Mouse (Mus musculus) myocyte (in vitro differentiated cells): ENCODE results near the gene Psmb10. TPM values are rescaled to one million over a fixed set of nuclear protein-coding genes. Genes with fewer than 3 reads are reported as not detected.

Experiments used
- H3K27me3 ChIP-seq: one replicate; pipeline ENCODE4 v1.6.1; 2011; ENCODE audit not compliant: control insufficient read depth, insufficient read depth, insufficient read length
- H3K36me3 ChIP-seq: one replicate; pipeline ENCODE4 v1.6.1; 2011; ENCODE audit not compliant: control insufficient read depth, insufficient read depth
- H3K4me2 ChIP-seq: one replicate; pipeline ENCODE4 v1.6.1; 2011; ENCODE audit warnings: low read depth, control low read depth
- H3K4me3 ChIP-seq: one replicate; pipeline ENCODE4 v1.5.1; 2011; ENCODE audit warnings: mild to moderate bottlenecking, control low read depth, moderate library complexity
- H3K79me2 ChIP-seq: one replicate; pipeline ENCODE4 v1.6.1; 2011; ENCODE audit not compliant: control insufficient read depth, insufficient read depth
- H3ac ChIP-seq: one replicate; pipeline ENCODE4 v1.6.1; 2011; ENCODE audit not compliant: control insufficient read depth, insufficient read length
- CEBPB ChIP-seq: IDR thresholded peaks from 2 replicates; pipeline ENCODE4 v1.6.1; 2011; ENCODE audit warnings: mild to moderate bottlenecking, moderate library complexity; ENCODE audit not compliant: poor library complexity, insufficient read depth, severe bottlenecking
- E2F4 ChIP-seq: IDR thresholded peaks from one replicate; pipeline ENCODE4 v1.6.1; 2011; ENCODE audit warnings: mild to moderate bottlenecking, control low read depth, moderate library complexity; ENCODE audit not compliant: insufficient read depth
- MAX ChIP-seq: IDR thresholded peaks from one replicate; pipeline ENCODE4 v1.6.1; 2011; ENCODE audit warnings: low read depth, mild to moderate bottlenecking, control low read depth
- MYOD1 ChIP-seq, 3 experiments: IDR thresholded peaks; one replicate each; pipeline ENCODE4 v1.6.1; 2011; ENCODE audit warnings: control low read depth in 2 of 3, low read depth in 2 of 3, mild to moderate bottlenecking in 2 of 3, moderate library complexity in 1 of 3; ENCODE audit not compliant: insufficient read length in 2 of 3, control insufficient read depth in 1 of 3
- MYOG ChIP-seq, 3 experiments: IDR thresholded peaks; one replicate each; pipeline ENCODE4 v1.6.1; 2011; ENCODE audit warnings: control low read depth in 2 of 3, low read depth in 2 of 3, mild to moderate bottlenecking in 2 of 3; ENCODE audit not compliant: insufficient read length in 2 of 3, control insufficient read depth in 1 of 3, insufficient read depth in 1 of 3
- POLR2A ChIP-seq: IDR thresholded peaks from one replicate; pipeline ENCODE4 v1.6.1; 2011; ENCODE audit warnings: low read depth, mild to moderate bottlenecking, control low read depth, moderate library complexity; ENCODE audit not compliant: insufficient read length
- POLR2AphosphoS2 ChIP-seq: IDR thresholded peaks from one replicate; pipeline ENCODE4 v1.6.1; 2011; ENCODE audit warnings: low read depth, control low read depth; ENCODE audit not compliant: insufficient read length
- REST ChIP-seq: IDR thresholded peaks from one replicate; pipeline ENCODE4 v1.6.1; 2011; ENCODE audit warnings: mild to moderate bottlenecking, control low read depth, moderate library complexity; ENCODE audit not compliant: insufficient read depth, insufficient read length
- SRF ChIP-seq: IDR thresholded peaks from one replicate; pipeline ENCODE4 v1.6.1; 2011; ENCODE audit warnings: low read depth; ENCODE audit not compliant: control insufficient read depth, insufficient read length
- TCF12 ChIP-seq: IDR thresholded peaks from one replicate; pipeline ENCODE4 v1.6.1; 2011; ENCODE audit warnings: mild to moderate bottlenecking, control low read depth; ENCODE audit not compliant: poor library complexity, insufficient read depth, severe bottlenecking
- TCF3 ChIP-seq: IDR thresholded peaks from one replicate; pipeline ENCODE4 v1.6.1; 2011; ENCODE audit warnings: low read depth, control low read depth; ENCODE audit not compliant: insufficient read length
- USF1 ChIP-seq: IDR thresholded peaks from one replicate; pipeline ENCODE4 v1.6.1; 2011; ENCODE audit warnings: low read depth, mild to moderate bottlenecking, control low read depth, moderate library complexity
- polyA plus RNA-seq: library from polyadenylated mRNA; unstranded; fragments of >200 nt; fragmentation: generic; extraction: Trizol; gene quantifications from one replicate; pipeline ENCODE4 v1.2.1, GENCODE M21; 2012; ENCODE audit warnings: missing spikeins

Gene Psmb10
- polyA plus RNA-seq, 1 experiment: 60.0 TPM

DNA sequence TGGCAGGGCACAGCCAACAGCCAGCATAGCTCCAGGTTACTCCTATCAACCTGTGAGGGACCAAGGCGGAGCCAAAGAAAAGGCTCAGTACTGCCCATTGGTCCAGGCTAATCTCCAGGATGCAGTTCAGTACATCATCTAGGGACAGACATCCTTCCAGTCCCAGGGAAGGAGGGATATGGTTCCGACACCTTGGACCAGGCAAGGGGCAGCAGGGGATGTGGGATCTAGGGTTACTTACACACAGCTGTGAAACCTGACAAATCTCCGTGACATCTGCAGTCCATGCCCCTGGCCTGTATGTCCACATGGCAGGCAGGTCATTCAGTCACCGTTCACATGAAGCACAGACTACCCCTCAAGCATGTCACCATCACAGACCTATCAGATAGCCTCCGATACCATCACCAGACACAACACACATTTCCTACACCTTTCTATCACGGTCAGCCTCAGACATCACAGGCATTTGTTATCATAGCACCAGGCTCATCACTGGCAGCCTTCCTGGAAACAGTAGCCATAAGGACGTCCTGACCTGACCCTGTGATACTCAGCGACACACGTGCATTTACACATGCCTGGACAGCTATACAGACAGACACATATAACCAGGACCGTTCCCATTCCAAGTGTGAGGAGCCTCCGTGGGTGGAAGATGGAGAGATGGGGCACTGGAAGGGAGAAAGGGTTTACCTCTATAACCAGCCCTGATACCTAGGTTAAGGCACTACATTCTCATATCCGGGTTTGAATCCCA is 26.4 kb upstream of the Psmb10 start:
- Histone ChIP-seq H3K4me2 (peak overlapping the region; percentile 95), H3K36me3 (no peaks in the 10 kb centered on the region), H3K27me3 (no peaks in the 10 kb centered on the region), H3K4me3 (peak overlapping the region; percentile 75), H3K79me2 (peaks cover 46% of the 10 kb centered on the region), H3ac (peak overlapping the region; percentile 60)
- no peak for TF ChIP-seq SRF
- TF ChIP-seq MYOG (IDR thresholded peaks at IDR 0.05; ENCODE audit: control insufficient read depth in 1 of 3, insufficient read depth in 1 of 3, insufficient read length in 2 of 3, low read depth in 2 of 3): no peak
- TF ChIP-seq CEBPB: no peak
- TF ChIP-seq E2F4: no peak

DNA sequence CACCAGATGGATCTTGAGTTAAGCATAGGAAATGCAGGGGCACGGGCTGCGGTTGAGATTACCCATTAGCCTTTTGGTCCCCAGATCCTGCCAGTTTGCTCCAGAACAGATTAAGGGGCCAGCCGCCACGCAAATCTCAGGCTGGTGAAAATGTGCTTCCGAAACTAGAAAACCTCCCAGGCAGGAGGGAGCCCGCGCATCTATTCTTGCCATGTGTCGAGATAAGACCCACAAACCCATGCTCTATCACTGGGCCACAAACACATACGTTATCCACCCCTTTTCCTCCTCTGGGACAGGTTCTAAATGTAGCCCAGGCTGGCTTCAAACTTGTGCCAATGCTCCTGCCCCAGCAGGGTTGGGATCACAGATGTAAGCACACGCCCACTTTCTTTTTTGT is 23.3 kb upstream of the Psmb10 start:
- peaks cover 49% of the 10 kb centered on the region for H3K79me2 ChIP-seq
- H3ac ChIP-seq: no peak overlapping the region
- no peaks in the 10 kb centered on the region for H3K27me3 ChIP-seq
- no peaks in the 10 kb centered on the region for H3K36me3 ChIP-seq
- TF ChIP-seq TCF3 (no peak), MAX (no peak), E2F4 (no peak), MYOG (IDR thresholded peaks at IDR 0.05; ENCODE audit: control insufficient read depth in 1 of 3, insufficient read depth in 1 of 3, insufficient read length in 2 of 3, low read depth in 2 of 3) (no peak), POLR2AphosphoS2 (no peak), REST (no peak), USF1 (no peak), MYOD1 (IDR thresholded peaks at IDR 0.05; ENCODE audit: control insufficient read depth in 1 of 3, insufficient read length in 2 of 3, low read depth in 2 of 3) (no peak), CEBPB (no peak), SRF (no peak)
- H3K4me3 ChIP-seq: no peak overlapping the region
- H3K4me2 ChIP-seq: no peak overlapping the region

DNA sequence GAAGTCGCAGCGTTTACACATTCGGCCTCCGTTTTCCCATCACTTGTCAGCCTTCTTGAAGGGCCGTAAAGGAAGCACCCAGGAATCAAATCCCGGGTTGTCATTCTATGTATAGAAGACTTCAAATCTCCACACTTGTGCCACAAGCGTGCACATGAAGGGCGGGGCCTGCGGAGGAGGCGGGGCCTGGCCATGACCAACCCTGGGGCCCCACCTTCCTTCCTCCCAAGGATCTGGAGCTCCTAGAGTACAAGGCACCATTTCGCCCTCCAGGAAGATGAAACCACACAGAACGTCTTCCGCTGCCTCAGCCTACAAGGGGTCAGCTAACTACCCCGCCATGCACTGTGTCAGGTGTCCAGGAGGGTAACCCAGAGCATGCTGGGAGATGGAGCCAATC is 22.9 kb upstream of the Psmb10 start:
- TF ChIP-seq USF1 (no peak), POLR2AphosphoS2 (no peak), TCF3 (no peak), SRF (no peak), CEBPB (no peak), TCF12 (no peak), POLR2A (no peak), MYOD1 (IDR thresholded peaks at IDR 0.05; ENCODE audit: control insufficient read depth in 1 of 3, insufficient read length in 2 of 3, low read depth in 2 of 3) (no peak)
- H3K27me3 ChIP-seq: no peaks in the 10 kb centered on the region
- peaks cover 49% of the 10 kb centered on the region for H3K79me2 ChIP-seq
- no peak overlapping the region for H3K4me3 ChIP-seq
- peaks cover 2% of the 10 kb centered on the region for H3K36me3 ChIP-seq
- H3K4me2 ChIP-seq: no peak overlapping the region
- H3ac ChIP-seq: no peak overlapping the region

DNA sequence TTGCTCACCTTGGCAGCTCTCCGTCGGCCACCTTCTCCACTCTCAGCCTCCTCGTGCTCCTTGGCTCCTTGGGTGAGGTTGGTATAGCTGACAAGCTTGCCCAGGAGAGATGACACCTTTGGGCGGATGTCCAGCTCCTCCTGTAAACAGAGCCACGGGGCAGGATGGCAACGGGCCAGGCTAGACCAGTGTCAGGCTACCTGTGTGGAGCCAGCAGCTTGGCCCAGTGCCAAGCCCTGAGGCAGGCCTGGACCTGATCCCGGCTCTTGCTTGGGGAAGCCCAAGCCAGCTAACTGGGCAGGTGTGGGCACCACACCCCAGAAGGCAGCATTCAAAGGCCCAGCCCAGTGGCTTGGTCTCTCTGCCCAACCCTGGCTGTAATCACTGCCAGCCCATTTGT is 21.1 kb upstream of the Psmb10 start:
- TF ChIP-seq REST: no peak
- H3K27me3 ChIP-seq: no peaks in the 10 kb centered on the region
- H3K36me3 ChIP-seq: peaks cover 5% of the 10 kb centered on the region

DNA sequence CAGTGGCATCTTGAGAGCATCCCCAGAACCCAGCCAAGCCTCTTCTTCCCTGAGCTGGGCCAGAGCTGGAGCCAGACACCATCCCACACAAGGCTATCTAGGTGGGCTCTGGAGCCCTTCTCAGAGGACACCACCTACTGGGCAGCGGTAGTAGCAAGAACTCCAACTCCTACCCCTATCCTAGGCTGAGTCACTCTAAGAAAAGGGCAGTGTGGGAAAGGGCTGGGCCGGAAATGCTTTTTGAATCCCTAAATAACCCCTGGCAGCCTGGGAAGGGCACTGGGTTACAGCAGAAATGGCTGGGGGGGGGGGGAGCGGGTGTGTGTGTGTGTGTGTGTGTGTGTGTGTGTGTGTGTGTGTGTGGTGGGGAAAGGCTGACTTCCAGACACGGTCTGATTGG is 19.6 kb upstream of the Psmb10 start:
- no peak overlapping the region for H3ac ChIP-seq
- H3K79me2 ChIP-seq: peaks cover 21% of the 10 kb centered on the region
- H3K36me3 ChIP-seq: peaks cover 16% of the 10 kb centered on the region
- no peaks in the 10 kb centered on the region for H3K27me3 ChIP-seq
- H3K4me3 ChIP-seq: no peak overlapping the region
- H3K4me2 ChIP-seq: peak overlapping the region; percentile 69
- no peak for TF ChIP-seq TCF3
- no peak for TF ChIP-seq POLR2AphosphoS2
- TF ChIP-seq MYOG (IDR thresholded peaks at IDR 0.05; ENCODE audit: control insufficient read depth in 1 of 3, insufficient read depth in 1 of 3, insufficient read length in 2 of 3, low read depth in 2 of 3): no peak

More for the DNA sequence above, 21.1 kb upstream of the Psmb10 start:
- H3K4me3 ChIP-seq: no peak overlapping the region
- peaks cover 36% of the 10 kb centered on the region for H3K79me2 ChIP-seq
- no peak overlapping the region for H3ac ChIP-seq
- no peak overlapping the region for H3K4me2 ChIP-seq

- no peak overlapping the region for H3K4me3 ChIP-seq
- H3K79me2 ChIP-seq: peaks cover 8% of the 10 kb centered on the region
- TF ChIP-seq TCF12: no peak
- no peak for TF ChIP-seq USF1
- TF ChIP-seq POLR2AphosphoS2: no peak
- no peak for TF ChIP-seq MYOD1 (IDR thresholded peaks at IDR 0.05; ENCODE audit: control insufficient read depth in 1 of 3, insufficient read length in 2 of 3, low read depth in 2 of 3)
- no peak for TF ChIP-seq POLR2A
- no peak for TF ChIP-seq SRF
- TF ChIP-seq CEBPB: no peak
- TF ChIP-seq REST: no peak
- no peak for TF ChIP-seq MYOG (IDR thresholded peaks at IDR 0.05; ENCODE audit: control insufficient read depth in 1 of 3, insufficient read depth in 1 of 3, insufficient read length in 2 of 3, low read depth in 2 of 3)
- no peak for TF ChIP-seq E2F4
- no peak for TF ChIP-seq TCF3
- TF ChIP-seq MAX: no peak
Measured at GRCm38 (mm10) chr8:105956556-105956955, 18.3 kb upstream of the Psmb10 start.

More at GRCm38 (mm10) chr8:105956556-105956955, 18.3 kb upstream of the Psmb10 start:
- Histone ChIP-seq H3K27me3 (no peaks in the 10 kb centered on the region), H3ac (no peak overlapping the region), H3K36me3 (peaks cover 21% of the 10 kb centered on the region), H3K4me2 (no peak overlapping the region)
